Mouse (Mus musculus) splenic B cell, adult 2 months (primary cell): ENCODE data around the gene Iqub.

ENCODE experiments used
- DNase-seq: peaks from one replicate; pipeline ENCODE4 v3.0.0-alpha.2; 2011; ENCODE audit warnings: low read depth, low spot score
- H3K27me3 ChIP-seq: 2 replicates; pipeline ENCODE4 v1.6.1; 2012; ENCODE audit warnings: mild to moderate bottlenecking, low read length, moderate library complexity, mixed read lengths; ENCODE audit not compliant: control insufficient read depth, poor library complexity, insufficient read depth, severe bottlenecking
- H3K36me3 ChIP-seq: 2 replicates; pipeline ENCODE4 v1.6.1; 2012; ENCODE audit warnings: mild to moderate bottlenecking, low read length, moderate library complexity, mixed read lengths; ENCODE audit not compliant: control insufficient read depth, poor library complexity, insufficient read depth, severe bottlenecking

Gene Iqub

DNA sequence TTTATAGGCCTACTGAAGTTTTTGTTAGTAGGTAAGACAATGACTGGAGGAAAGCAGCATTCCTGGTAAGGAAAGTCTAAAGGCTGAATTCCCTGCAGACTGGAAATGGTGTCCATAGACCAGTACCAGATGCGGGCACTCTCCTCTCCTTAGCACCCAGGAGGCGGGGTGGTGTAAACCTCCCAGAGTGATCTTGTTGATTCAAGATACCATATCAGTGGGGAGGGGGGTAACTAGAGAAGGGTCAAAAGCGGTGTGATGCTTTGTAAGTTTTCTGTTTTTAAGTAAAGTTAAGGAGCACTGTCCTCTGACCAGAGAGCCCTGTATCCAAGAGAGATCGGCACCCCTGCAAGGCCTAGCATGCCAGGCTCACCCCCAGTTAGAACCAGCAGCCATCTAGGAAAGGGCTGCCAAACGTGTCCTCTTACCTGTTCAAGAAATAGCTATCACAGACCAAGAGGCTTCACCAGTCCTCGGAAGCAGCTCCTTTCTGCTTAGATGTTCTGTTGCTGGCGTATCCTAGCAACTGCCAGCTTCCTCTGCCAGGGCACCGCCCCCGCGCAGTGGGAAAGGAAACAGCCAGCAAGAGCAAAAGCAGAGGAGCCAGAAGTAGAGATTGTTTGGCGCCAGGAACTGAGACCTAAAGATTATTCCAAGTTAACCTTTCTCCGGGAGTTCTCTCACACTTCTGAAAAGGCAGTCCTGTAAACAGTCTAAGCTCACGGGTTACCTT, at the start of gene Iqub:
Gene Iqub, minus strand, starts transcription at position 516 of the 733 bp plus-strand sequence.
- peaks cover 6% of the 10 kb centered on the region for H3K36me3 ChIP-seq
- DNase-seq = peak; percentile 15

DNA sequence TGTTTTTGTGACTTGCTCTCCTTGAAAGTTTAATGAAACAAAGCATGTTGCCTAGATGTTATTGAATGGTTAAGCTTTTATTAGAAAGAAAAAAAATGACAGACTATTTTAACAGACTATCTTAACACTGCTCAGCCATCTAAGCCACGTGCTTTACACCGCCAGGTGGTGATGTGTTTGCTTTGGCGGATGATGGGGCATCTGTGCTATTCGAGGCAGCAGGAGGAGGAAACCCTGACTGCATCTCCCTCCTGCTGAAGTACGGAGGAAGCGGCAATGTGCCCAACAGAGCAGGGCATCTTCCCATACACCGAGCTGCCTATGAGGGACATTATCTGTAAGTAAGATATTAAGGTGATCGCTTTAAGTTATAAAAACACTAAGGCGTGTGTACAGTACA, 49.2 kb upstream of the Iqub start:
- no peaks in the 10 kb centered on the region for H3K36me3 ChIP-seq

More for the DNA sequence above, at the start of gene Iqub:
- no peaks in the 10 kb centered on the region for H3K27me3 ChIP-seq

DNA sequence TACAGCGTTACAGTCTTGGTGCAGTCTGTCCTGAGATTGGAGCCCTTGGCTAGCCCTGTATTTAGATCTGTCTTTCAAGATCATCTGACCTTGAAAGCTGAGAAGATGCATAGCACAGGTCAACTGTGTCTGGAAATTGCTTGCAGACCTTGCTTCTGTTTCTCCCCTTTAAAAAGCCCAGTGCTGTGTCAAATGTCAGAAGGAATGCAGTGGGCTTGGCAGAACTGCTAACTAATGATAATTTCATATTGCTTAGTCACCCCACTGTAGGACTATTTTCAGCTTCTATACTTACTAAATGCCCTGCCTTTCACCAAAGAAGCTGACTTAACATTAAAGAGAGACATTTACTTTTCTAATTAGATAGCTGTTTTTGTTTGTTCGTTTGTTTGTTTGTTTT, 40.6 kb upstream of the Iqub start:
- Histone ChIP-seq H3K27me3 (no peaks in the 10 kb centered on the region), H3K36me3 (no peaks in the 10 kb centered on the region)
- DNase-seq = no peak

More for the DNA sequence above, 49.2 kb upstream of the Iqub start:
- DNase-seq = no peak
- H3K27me3 ChIP-seq = no peaks in the 10 kb centered on the region

DNA sequence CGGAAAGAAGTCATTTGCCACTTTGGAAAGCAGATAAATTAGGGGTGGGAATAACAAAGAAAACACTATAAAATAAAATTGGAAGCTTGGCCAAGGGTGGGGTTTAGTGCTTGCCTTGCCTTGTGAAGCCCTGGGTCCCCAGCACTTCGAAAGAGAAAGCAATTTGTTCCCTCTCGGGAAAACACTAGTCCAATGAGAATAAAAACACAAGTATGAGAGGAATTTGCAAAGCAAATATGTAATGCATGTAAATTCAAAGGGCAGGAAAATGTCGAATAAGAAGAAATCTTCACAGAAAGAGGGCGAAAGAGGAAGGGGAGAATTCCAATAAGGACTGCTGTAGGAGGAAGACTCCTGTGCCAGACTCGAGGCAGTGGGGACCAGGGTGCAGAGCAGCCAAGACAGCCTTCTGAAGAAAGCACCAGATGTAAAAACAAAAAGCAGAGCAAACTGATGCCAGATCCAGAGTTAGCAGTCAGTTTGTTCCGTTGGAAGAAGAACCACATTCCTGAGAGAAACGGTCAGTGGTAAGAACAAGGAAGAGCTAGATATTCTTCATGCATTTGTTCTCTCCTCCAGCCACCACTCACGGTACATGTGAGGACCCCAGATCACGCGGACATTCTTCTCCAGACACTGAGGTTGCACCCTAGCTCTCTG, 39.7 kb upstream of the Iqub start:
- DNase-seq = no peak
- Histone ChIP-seq H3K27me3 (no peaks in the 10 kb centered on the region), H3K36me3 (no peaks in the 10 kb centered on the region)

- DNase-seq = no peak
- H3K27me3 ChIP-seq = no peaks in the 10 kb centered on the region
- H3K36me3 ChIP-seq = no peaks in the 10 kb centered on the region
Measured at GRCm38 (mm10) chr6:24552046-24552445, 37.2 kb upstream of the Iqub start.

DNA sequence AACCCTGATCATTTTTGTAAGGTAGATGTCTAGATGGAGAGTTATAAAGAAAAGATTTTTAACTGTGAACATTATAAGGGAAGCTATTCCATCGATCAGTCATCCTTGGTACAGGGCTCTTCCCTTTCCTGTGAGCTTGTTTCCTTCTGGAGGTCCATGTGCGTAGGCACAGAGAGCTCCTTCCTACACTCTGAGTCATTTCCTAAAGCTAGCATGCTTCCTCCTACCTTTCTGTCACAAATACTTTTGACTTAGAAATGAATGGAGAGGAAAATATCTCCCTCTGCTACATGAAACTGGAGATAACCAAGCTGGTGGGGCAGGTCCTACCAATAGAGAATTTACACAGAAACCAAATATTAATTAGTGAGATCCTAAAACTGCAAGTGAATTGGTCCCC, 34.9 kb upstream of the Iqub start:
- H3K27me3 ChIP-seq = no peaks in the 10 kb centered on the region
- H3K36me3 ChIP-seq = no peaks in the 10 kb centered on the region
- no peak for DNase-seq

- no peaks in the 10 kb centered on the region for H3K27me3 ChIP-seq
- no peak for DNase-seq
- H3K36me3 ChIP-seq = no peaks in the 10 kb centered on the region
Measured at GRCm38 (mm10) chr6:24546716-24547420, 32.0 kb upstream of the Iqub start.

DNA sequence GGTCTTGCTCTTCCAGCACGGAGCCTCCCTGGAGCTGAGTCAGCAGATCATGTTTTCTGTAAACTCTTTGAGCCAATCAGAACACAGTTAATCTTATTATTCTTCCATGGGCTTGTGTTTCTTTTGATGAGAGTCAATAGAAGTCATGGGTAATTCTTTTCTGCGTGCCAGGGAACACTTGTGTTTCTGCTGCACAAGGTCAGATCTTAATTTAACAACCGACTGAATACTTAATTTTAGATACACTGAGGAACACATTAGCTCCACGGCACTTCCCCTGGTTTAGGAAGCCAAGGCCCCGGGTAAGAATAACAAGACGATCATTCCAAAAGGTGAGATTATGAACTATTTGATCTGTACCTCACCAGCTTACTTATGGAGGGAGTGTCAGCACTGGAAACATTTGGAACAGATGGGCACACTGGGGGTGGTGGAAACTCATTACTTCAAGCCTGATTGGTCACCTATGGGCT, 28.3 kb upstream of the Iqub start:
- no peaks in the 10 kb centered on the region for H3K27me3 ChIP-seq
- no peak for DNase-seq
- H3K36me3 ChIP-seq = no peaks in the 10 kb centered on the region

GRCm38 (mm10) chr6:24542393-24542792, 27.5 kb upstream of the Iqub start:
- DNase-seq = no peak
- Histone ChIP-seq H3K36me3 (no peaks in the 10 kb centered on the region), H3K27me3 (no peaks in the 10 kb centered on the region)

DNA sequence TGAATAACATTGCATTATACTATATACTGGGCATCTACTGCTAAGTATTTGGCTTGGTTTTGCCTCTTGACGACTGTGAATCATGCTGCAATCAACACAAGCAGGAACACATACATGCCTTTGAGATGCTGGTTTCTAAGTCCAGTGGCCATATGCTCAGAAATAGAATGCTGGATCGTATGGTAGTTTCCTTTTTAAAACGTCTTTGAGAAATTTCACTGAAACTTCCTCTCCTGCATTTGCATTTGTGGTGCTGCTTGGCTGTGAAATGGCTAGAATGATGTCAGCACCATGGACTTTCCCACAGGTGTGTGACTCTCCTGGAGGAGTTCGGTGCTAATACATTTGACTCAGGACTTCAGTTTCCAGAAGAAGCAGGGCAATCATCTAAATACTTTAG, 25.2 kb upstream of the Iqub start:
- Histone ChIP-seq H3K27me3 (no peaks in the 10 kb centered on the region), H3K36me3 (no peaks in the 10 kb centered on the region)
- DNase-seq = no peak

DNA sequence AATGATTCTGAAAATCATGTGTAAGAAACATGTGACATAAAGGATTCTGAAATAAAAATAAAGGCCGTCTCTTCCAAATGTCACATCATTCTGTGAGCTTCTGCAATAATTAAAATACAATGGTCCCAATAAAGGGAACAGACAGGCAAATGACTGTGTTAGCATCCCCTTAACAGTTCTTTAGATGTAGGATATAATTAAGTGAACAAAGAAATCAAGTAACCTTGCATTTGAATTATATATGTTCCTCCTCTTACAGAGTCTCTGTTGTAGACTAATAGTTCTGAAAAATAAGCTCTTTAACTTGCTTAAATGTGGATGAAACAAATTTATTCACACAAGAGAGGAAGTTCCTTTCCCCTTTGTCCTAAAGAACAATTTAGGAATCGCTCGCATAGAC, 23.6 kb upstream of the Iqub start:
- no peaks in the 10 kb centered on the region for H3K27me3 ChIP-seq
- no peak for DNase-seq
- no peaks in the 10 kb centered on the region for H3K36me3 ChIP-seq

DNA sequence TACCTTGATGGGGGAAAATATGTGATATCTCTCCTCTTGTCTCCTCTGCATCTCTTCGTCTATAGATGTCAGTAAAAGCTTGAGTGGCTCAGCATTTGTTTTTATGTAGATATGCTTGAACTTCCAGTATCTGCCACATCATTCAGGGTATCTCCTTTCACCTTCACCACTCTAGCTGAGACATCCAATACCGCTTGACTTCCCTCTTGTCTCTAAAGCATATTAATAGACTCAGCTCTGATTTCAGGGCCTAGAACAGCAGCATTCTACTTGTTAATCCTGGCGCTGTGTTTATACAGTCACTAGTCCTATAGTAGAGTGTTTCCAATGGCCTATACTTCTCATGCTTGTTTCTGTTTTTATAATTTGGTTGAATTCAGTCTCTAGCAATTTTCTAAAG, 17.9 kb upstream of the Iqub start:
- no peaks in the 10 kb centered on the region for H3K36me3 ChIP-seq
- no peaks in the 10 kb centered on the region for H3K27me3 ChIP-seq
- no peak for DNase-seq

- no peak for DNase-seq
Measured at GRCm38 (mm10) chr6:24530711-24531420, 16.0 kb upstream of the Iqub start.

GRCm38 (mm10) chr6:24530166-24530565, 15.3 kb upstream of the Iqub start:
- H3K36me3 ChIP-seq = no peaks in the 10 kb centered on the region
- peak; percentile 78 for DNase-seq
- H3K27me3 ChIP-seq = no peaks in the 10 kb centered on the region

More at GRCm38 (mm10) chr6:24530711-24531420, 16.0 kb upstream of the Iqub start:
- Histone ChIP-seq H3K36me3 (no peaks in the 10 kb centered on the region), H3K27me3 (no peaks in the 10 kb centered on the region)

DNA sequence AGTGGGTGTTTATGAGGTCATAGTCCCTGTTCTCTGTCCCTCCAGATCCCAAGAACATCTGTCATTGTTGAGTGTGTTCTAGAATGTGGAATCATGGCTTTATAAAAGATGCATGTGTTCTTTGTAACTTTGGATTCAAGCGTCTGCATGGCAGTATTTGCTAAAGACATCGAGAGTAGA, 13.1 kb upstream of the Iqub start, which contains the start of gene Asb15:
Gene Asb15, plus strand, starts transcription at position 81 of the 180 bp plus-strand sequence.
- DNase-seq = no peak
- H3K27me3 ChIP-seq = no peaks in the 10 kb centered on the region

More for the DNA sequence above, 13.1 kb upstream of the Iqub start, which contains the start of gene Asb15:
- no peaks in the 10 kb centered on the region for H3K36me3 ChIP-seq
